Mouse (Mus musculus) cerebellum, adult 11 months (tissue): ENCODE data around the gene Spred2.
"Not testable (repeated sequence)": the region's sequence is repeated elsewhere in the genome, so short reads cannot be mapped to it uniquely, and the experiment has no call there.

Experiments used
- DNase-seq: peaks from one replicate; pipeline ENCODE4 v3.0.0; 2022

Gene Spred2

DNA sequence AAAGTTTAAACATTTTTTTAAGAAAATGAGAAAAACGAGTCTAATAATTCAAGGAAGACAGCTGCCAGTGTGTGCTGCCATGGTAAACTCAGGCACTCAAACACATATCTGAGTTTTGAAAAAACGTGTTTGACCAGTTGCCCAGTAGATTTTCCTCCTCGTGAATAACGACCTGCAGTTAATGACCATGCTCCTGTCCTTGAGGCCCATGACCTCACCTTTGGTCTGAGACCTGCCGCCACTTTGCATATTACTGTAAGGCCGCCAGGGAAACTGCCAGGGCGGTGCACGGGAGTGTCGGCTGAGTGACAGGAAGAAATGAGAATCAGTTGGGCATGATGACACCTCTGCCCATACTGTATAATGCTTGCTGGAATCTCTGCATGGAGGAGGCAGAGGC is 103.5 kb downstream of the Spred2 start:
- no peak for DNase-seq

GRCm38 (mm10) chr11:20028396-20028795 is 104.2 kb downstream of the Spred2 start:
- DNase-seq = no peak

DNA sequence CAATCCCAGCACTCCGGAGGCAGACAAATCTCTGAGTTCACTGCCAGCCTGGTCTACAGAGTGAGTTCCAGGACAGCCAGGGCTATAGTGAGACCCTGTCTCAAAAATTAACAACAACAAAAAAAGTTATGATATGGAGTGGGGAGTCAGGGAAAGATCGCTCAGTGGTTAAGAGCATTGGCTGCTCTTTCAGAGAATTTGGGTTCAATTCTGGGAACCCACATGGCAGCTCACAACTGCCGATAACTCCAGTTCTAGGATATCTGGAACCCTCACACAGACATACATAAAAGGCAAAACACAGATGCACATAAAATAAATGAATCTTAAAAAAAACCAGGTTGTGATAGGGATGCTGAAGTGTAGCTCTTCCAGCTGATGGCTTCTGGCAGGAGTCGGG is 104.8 kb downstream of the Spred2 start:
- DNase-seq = no peak

GRCm38 (mm10) chr11:20030973-20031372 is 106.8 kb downstream of the Spred2 start:
- not testable (repeated sequence) for DNase-seq

- no peak for DNase-seq
These were observed 107.4 kb downstream of the Spred2 start for GRCm38 (mm10) chr11:20031536-20031935.

GRCm38 (mm10) chr11:20033541-20034160 is 109.5 kb downstream of the Spred2 start:
- no peak for DNase-seq

- DNase-seq = no peak
These were observed 110.3 kb downstream of the Spred2 start for GRCm38 (mm10) chr11:20034337-20034947.

GRCm38 (mm10) chr11:20035343-20035928 is 111.3 kb downstream of the Spred2 start:
- DNase-seq = no peak

DNA sequence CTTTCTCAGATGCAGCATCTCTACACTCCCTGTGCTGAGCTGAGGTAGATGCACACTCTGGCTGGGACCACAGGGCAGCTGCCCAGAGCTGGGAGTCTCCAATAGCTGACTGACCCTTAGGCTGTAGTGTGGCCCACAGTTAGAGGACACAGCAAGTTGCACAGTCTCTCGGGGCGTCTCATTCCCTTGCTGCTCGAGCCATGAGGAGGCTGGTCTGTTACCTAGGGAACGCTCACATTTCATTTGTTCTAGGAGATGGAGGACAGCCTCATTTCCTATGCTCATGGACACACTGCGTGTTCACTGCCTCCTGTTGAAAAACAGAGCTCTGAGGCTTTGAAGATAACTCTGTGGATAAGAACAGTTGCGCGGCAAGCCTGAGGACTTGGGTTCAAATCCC is 111.8 kb downstream of the Spred2 start:
- no peak for DNase-seq

GRCm38 (mm10) chr11:20037739-20038138 is 113.6 kb downstream of the Spred2 start:
- DNase-seq = no peak

DNA sequence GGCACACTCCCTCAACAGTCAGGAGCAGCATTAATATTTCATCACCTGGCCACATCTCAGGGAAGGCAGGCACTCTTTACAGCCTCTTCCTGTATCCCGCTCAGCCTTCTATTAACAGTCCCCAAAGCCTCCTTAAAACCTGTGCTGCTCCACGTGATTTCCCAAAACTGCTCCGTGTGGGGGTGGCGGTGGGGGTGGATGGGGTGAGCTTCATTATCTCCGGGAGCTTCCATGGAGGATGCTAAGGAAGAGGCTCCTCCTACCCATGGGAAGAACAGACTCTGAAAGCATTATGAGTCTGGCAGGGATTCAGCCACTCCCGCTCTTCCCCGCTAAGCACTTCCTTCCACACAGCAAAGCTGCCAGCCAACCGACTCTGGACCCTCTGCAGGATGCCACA is 114.5 kb downstream of the Spred2 start:
- peak; percentile 42 for DNase-seq

GRCm38 (mm10) chr11:20041164-20041920 is 117.2 kb downstream of the Spred2 start:
- DNase-seq = no peak

- DNase-seq = no peak
These were observed 117.9 kb downstream of the Spred2 start for GRCm38 (mm10) chr11:20042106-20042505.

GRCm38 (mm10) chr11:20043256-20043655 is 119.1 kb downstream of the Spred2 start:
- no peak for DNase-seq

DNA sequence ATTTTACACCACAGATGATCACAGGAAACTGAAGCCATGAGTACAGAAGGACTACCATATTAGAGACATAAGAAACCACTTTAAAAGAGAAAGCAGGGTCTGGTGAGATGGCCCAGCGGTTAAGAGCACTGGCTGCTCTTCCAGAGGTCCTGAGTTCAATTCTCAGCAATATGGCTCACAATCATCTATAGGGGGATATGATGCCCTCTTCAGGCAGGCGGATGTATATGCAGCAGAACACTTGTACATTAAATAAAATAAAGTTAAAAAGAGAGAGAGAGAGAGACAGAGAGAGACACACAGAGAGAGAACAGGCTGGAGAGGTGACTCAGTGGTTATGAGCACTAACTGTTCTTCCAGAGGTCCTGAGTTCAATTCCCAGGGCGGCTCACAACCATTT is 121.4 kb downstream of the Spred2 start:
- no peak for DNase-seq

DNA sequence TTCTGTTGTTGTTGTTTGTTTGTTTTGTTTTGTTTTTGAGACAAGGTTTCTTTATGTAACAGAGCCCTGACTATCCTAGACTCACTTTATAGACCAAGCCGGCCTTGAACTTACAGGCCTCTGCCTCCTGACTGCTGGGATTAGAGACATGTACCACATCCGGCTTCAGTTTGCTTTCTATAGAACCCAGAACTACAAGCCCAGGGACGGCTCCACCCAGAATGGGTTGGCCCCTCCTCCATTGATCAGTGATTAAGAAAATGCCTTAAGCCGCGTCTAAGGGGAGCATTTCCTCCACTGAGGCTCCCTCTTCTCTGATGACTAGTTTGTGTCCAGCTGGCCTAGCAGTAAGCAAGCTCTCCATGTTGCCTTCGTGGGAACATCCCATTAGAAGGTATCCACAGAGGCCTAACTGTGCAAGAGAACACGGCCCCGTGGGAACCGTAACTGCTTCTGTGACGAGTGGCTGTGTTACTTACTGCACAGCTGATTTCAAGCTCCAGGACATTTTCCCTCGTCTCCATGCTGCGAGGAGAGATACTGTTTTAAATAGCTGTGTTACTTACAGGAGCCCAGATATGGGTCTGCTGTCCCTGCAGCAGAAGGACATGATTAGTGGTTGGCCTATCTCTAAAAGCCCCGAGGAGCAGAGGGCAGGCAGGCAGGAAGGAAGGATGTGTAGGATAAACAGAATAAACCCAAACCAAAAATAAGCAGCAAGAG is 128.8 kb downstream of the Spred2 start:
- DNase-seq = no peak

- DNase-seq = no peak
These were observed 129.8 kb downstream of the Spred2 start for GRCm38 (mm10) chr11:20053951-20054350.

- no peak for DNase-seq
These were observed 130.4 kb downstream of the Spred2 start for GRCm38 (mm10) chr11:20054617-20055016.

- no peak for DNase-seq
These were observed 132.0 kb downstream of the Spred2 start for GRCm38 (mm10) chr11:20056168-20056567.

- DNase-seq = no peak
These were observed 133.3 kb downstream of the Spred2 start for GRCm38 (mm10) chr11:20057429-20057828.

DNA sequence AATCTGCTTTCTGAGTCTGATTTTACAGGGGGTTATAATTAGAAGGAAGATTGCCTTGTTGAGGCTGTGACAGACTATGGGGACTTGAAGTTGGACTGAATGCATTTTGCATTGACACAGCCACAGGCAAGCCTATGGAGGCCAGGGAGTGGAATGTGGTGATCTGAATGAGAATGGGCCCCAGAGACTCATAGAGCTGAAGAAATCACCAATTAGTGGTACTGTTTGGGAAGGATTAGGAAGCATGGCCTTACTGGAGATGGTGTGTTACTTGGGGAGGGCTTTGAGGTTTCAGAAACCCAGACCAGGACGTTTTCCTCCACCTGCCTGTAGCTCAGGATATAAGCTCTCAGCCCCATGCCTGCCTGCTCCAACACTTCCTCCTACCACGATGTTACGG is 135.6 kb downstream of the Spred2 start:
- DNase-seq = no peak

GRCm38 (mm10) chr11:20062801-20063200 is 138.6 kb downstream of the Spred2 start:
- not testable (repeated sequence) for DNase-seq

- DNase-seq = not testable (repeated sequence)
These were observed 139.9 kb downstream of the Spred2 start for GRCm38 (mm10) chr11:20064086-20064485.
